Mouse (Mus musculus): Measurements from ENCODE around the gene Ifrd1. TPM values are rescaled to one million over a fixed set of nuclear protein-coding genes. Genes with fewer than 3 reads are reported as not detected.
A peak's percentile ranks its signal among the peaks of the same experiment; 100 is the strongest.

The Ifrd1 gene
- polyA plus RNA-seq, 1 experiment from 2014 or later: 95.5 TPM

DNA sequence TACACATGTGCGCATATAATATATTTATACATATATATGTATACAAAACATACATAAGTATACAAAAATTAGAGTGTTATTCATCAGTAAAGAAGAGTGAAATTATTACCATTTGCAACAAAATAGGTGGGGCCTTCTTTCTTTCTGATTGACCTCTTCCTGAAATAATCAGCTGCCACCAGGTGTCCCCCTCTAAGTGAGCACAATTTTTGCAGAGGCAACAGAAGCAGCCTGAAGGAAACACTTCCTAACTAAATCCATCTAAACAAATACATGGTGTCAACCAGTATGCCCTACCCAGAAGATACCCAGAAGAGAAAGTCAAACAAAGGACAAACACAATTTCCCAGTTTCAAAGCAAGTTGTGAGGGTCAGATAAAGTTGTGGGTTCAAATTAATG lies 78.6 kb downstream of the Ifrd1 start:
- ChIA-PET POLR2A (no interaction called here), CTCF (interaction anchor here (1.3 kb wide), 1 partner anchor 67 kb away, joined by 3 read pairs; no protein-coding TSS in a partner anchor)
- no peaks in the 10 kb centered on the region for H3K27me3 ChIP-seq
- in situ Hi-C loops (cut with MboI; ENCODE audit: low pct_unique_long_range_greater_than_20kb): loop anchor here (5.0 to 25.0 kb wide), 3 partner anchors 92 to 657 kb away; no protein-coding TSS in a partner anchor
- no peak for ATAC-seq
- TF ChIP-seq CTCF (IDR thresholded peaks at IDR 0.05): no peak
- no peak for DNase-seq (ENCODE audit: low read depth, low spot score)

DNA sequence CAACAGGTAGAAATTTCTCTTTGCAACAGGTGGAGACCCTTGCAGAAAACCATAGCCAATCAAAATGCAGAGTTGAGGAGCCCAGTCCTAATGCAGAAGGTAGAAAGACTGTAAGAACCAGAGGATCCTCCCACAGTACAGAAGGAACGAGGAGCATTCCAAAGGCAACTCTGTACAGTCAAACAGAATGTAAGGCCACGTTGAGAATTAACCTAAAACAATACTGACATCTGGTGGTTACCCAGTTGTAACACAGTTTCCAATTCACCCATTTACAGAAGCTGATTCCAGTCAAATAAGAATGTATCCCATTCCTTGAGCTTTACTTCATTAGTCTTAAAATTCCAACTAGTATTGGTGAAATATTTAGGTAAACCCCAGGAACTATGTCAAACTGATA lies 83.7 kb downstream of the Ifrd1 start:
- no peak for ATAC-seq
- DNase-seq (ENCODE audit: low read depth, low spot score): no peak
- CTCF ChIA-PET: interaction anchor here (0.7 to 2.6 kb wide), 4 partner anchors 12 to 100 kb away, joined by 3 to 21 read pairs (median 8); no protein-coding TSS in a partner anchor

DNA sequence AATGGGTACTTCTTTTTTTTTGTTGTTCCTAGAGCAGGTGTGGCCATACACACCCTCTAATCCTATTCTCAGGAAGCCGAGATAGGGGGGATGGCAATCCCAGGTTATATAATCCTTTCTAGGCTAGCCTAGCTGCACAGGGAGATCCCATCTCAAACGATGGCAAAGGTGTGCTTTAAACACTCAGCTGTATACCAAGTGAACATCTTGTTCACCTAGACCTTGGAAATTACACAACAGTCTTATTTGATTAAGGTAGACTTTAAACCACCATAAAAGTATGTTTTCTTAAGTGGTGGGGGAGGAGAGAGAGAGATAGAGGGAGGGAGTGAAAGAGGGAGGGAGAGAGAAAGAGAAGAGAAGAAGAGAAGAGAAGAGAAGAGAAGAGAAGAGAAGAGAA lies 87.5 kb downstream of the Ifrd1 start:
- H3K27me3 ChIP-seq: no peaks in the 10 kb centered on the region
- ATAC-seq (no peak), DNase-seq (ENCODE audit: low read depth, low spot score) (no peak)
- no peak for TF ChIP-seq CTCF (IDR thresholded peaks at IDR 0.05)
- POLR2A ChIA-PET: no interaction called here
- CTCF ChIA-PET: no interaction called here
- in situ Hi-C loops (cut with MboI; ENCODE audit: low pct_unique_long_range_greater_than_20kb): loop anchor here (25.0 kb wide), 1 partner anchor 498 kb away; no protein-coding TSS in a partner anchor

More for the DNA sequence above, 83.7 kb downstream of the Ifrd1 start:
- POLR2A ChIA-PET: no interaction called here
- peak; percentile 50 for TF ChIP-seq CTCF (IDR thresholded peaks at IDR 0.05)
- H3K27me3 ChIP-seq: no peaks in the 10 kb centered on the region
- in situ Hi-C loops (cut with MboI; ENCODE audit: low pct_unique_long_range_greater_than_20kb): loop anchor here (5.0 to 25.0 kb wide), 3 partner anchors 87 to 652 kb away; no protein-coding TSS in a partner anchor

DNA sequence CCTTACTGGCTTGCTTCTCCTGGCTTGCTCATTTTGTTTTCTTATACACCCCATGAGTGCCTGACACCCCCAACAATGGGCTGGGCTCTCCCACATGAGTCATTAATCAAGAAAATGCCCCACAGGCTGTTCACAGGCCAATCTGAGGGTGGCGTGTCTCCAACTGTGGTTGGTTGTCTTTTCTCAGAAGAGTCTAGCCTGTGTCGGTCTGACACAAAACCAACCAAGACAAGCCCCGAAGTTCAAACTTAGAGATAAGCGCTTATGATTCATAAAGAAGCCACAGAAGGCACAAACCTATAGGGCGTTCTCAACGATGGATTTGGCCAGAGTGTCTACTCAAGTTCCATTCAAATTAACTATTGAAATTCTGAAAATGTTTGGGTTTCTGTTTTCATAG lies 94.1 kb downstream of the Ifrd1 start:
- ChIA-PET POLR2A (no interaction called here), CTCF (interaction anchor here (0.8 kb wide), 1 partner anchor 59 kb away, joined by 3 read pairs; no protein-coding TSS in a partner anchor)
- DNase-seq (ENCODE audit: low read depth, low spot score) (no peak), ATAC-seq (no peak)
- TF ChIP-seq CTCF (IDR thresholded peaks at IDR 0.05): no peak
- H3K27me3 ChIP-seq: no peaks in the 10 kb centered on the region
- in situ Hi-C loops (cut with MboI; ENCODE audit: low pct_unique_long_range_greater_than_20kb): loop anchor here (25.0 kb wide), 1 partner anchor 492 kb away; no protein-coding TSS in a partner anchor

DNA sequence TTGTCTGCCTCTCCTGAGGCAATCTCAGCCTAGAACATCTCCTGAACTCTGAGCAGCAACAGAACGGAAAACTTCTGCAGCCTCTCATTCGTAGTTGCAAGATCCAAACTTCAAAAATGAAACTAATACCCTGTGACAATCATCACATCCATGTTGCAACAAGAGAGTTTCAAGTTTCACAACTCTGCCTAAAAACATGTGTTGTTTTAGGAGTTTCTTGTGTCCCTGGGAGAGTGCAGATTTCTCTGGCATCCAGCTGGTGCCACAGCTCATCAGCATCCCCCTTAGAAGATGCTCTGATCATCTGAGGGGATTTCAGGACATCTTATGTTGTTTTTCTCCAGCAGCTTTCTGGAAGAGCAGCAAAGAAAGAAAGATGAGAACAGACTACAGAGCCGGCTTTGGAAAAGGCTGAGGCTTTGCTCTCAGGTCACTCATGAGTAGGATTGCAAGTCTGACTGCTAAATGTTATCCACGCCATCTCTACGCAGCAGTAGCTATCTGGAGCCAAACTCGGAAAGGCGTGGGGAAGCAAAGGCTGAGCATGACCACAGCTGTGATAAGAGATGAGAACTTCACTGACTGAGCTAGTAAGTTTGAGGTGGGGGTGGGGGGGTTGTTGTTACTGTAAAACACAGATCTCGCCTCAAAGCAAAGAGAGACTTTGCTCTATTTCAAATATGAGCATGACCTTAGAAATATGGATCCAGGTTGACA lies 95.8 kb downstream of the Ifrd1 start:
- H3K27me3 ChIP-seq: no peaks in the 10 kb centered on the region
- no peak for ATAC-seq
- ChIA-PET CTCF (no interaction called here), POLR2A (no interaction called here)
- TF ChIP-seq CTCF (IDR thresholded peaks at IDR 0.05): no peak
- in situ Hi-C loops (cut with MboI; ENCODE audit: low pct_unique_long_range_greater_than_20kb): loop anchor here (25.0 kb wide), 1 partner anchor 490 kb away; no protein-coding TSS in a partner anchor
- no peak for DNase-seq (ENCODE audit: low read depth, low spot score)

Other genes with a start within 250 kb of the Ifrd1 start
- gene Arl4a, start 210.5 kb downstream of the Ifrd1 start, polyA plus RNA-seq (2021): 6.8 TPM
- gene Scin, start 114.3 kb downstream of the Ifrd1 start, polyA plus RNA-seq (2021): 3.5 TPM
- gene Lsmem1, start 49.0 kb downstream of the Ifrd1 start, polyA plus RNA-seq (2021): not detected
- 20.1 TPM for gene Zfp277, start 197.4 kb upstream of the Ifrd1 start, polyA plus RNA-seq (2021)
- 2.9 TPM for gene Dock4, start 197.4 kb upstream of the Ifrd1 start, polyA plus RNA-seq (2021)